Mouse (Mus musculus) embryo, embryonic 9.5 days (tissue): Measurements from ENCODE around the gene Dolk.
A peak's percentile ranks its signal among the peaks of the same experiment; 100 is the strongest.

Source experiments
- DNase-seq: peaks from one replicate; pipeline ENCODE4 v3.0.0-alpha.2; 2017; ENCODE audit errors: extremely low spot score

Gene Dolk

GRCm38 (mm10) chr2:30286192-30287026 lies at the start of gene Dolk, which contains the start of gene Nup188:
Gene Dolk (minus strand): TSS chr2:30286334.
Gene Nup188 (plus strand): TSS chr2:30286397.
- peak; percentile 97 for DNase-seq

DNA sequence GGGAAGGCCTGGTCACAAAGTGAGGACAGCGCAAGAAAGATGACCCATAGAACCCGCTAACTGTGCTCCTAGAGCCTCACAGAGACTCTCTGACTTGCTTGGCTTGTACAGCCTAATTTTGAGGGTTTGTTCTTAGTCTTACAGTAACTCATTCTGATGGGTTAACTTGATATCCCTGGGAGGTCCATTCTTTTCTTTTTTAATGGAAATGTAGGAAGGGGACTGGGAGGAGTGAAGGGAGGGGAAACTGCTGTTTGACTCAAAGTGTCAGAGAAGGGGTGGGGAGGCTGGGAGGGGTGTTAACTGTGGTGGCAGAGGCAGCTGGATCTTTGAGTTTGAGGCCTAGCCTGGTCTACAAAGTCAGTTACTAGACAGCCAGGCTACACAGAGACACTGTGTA lies 49.2 kb upstream of the Dolk start:
- no peak for DNase-seq

- DNase-seq = no peak
These were observed 42.7 kb upstream of the Dolk start for GRCm38 (mm10) chr2:30328791-30329190.

DNA sequence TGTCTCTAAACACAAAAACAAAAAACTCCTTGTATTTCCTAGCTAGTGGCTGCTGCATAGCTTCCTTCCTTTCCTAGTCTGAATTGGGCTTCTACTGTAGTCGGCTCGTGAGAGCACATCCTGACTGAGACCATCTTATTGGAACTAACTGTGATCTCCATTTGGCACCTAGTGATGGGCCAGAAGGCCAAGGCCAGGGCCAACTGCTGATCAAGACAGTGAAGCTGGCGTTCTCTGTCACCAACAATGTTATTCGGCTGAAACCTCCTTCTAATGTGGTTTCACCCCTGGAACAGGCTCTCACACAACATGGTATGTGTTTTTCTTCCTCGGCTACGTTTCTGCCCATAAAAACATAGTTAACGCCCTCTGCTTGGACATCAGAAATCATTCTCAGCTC lies 41.1 kb upstream of the Dolk start:
- DNase-seq = no peak

GRCm38 (mm10) chr2:30325296-30325695 lies 39.2 kb upstream of the Dolk start:
- no peak for DNase-seq

DNA sequence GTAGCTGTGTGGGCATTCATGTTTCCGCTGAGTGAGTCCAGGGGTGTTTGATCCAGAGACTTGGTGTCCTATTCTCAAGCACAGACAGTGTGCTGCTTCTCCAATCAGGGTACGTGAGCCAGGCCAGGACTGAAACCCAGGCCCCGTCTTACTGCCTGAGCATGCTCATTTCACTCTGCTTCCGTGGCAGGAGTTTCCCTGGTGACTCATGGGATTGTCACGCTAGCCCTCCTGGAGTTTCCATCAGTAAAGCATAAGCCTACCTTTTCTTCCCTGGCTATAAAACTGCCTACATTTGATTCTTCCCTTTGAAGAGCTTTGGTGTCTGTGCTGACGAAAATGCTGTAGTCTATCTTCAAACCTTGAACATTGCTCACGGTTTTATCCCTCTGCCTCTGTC lies 37.0 kb upstream of the Dolk start:
- no peak for DNase-seq

- DNase-seq = no peak
These were observed 33.1 kb upstream of the Dolk start for GRCm38 (mm10) chr2:30319260-30319659.

GRCm38 (mm10) chr2:30316955-30317354 lies 30.8 kb upstream of the Dolk start:
- no peak for DNase-seq

DNA sequence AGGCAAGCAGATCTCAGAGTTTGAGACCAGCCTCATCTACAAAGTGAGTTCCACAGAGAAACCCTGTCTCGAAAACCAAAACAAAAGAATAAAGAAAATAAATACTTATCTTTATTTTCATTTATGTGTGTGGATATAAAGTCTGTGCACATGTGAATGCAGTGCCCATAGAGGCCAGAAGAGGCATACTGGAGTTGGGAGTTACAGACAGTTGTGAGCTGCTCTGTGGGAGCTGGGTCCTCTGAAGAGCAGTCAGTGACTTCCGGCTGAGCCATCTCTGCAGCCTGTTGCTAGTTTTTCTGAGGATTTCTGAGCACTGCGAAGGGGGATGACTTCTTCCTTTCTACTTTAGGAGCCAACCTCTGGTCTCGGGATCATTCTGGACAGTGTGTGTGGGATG lies 30.0 kb upstream of the Dolk start:
- no peak for DNase-seq

GRCm38 (mm10) chr2:30311481-30311880 lies 25.3 kb upstream of the Dolk start:
- no peak for DNase-seq

- DNase-seq = no peak
These were observed 23.2 kb upstream of the Dolk start for GRCm38 (mm10) chr2:30309351-30309750.

DNA sequence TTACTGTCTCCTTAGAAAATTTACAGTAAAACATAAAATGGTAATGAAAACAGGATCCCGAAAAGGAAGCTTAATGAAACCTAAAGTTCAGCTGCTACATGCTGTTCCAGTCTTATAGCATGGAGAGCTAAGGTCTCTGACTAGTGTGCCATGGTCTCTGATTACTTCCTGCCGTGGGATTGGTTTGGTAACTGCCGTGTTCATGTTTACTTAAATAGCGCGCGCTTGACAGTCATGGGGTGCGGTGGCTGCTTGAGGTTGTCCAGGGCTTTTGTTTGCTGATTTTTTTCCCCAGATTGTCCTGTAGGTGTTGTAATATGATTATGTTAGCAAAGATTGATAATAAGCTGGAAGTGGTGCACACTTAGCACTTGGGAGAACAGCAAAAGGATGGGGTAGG lies 20.0 kb upstream of the Dolk start:
- DNase-seq = no peak

- no peak for DNase-seq
These were observed 13.8 kb upstream of the Dolk start for GRCm38 (mm10) chr2:30299966-30300365.

DNA sequence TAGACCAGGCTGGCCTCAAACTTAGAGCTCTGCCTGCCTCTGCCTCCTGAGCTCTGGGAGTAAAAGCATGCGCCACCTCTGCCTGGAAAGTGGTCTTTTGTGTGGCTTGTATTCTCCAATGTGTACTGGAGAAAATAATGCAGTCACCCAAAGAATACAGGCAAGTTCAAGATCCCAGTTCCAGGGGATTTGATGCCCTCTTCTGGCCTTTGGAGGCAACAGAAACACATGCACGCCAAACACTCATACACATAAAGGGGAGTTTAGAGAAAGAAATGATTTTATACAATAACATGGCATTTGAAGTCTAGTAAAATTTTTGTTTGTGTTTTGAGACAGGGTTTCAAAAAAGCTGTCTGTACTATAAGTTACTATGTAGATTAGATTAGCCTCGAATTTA lies 13.4 kb upstream of the Dolk start:
- DNase-seq = no peak

DNA sequence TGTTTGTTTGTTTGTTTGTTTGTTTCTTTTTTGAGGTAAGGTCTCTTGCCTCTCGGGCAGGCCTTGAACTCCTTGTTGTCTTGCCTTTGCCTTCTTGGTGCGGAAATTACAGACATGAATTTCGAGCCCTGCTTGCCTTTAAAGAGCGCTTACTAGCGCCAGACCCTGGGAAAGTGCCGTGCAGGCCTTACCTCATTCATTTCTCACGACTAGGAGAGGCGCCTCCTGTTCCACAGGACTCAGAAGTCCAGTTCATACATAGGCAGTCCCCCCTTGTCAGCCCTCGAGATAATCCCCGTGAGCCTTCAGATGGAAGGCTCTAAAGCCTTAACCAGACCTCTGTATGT lies 866 bp upstream of the Dolk start:
- DNase-seq = no peak

GRCm38 (mm10) chr2:30285416-30286181 lies 535 bp downstream of the Dolk start:
- no peak for DNase-seq

GRCm38 (mm10) chr2:30285004-30285403 lies 1.1 kb downstream of the Dolk start:
- DNase-seq = no peak

GRCm38 (mm10) chr2:30283193-30283592 lies 2.9 kb downstream of the Dolk start:
- DNase-seq = no peak

GRCm38 (mm10) chr2:30281651-30282050 lies 4.5 kb downstream of the Dolk start:
- no peak for DNase-seq

DNA sequence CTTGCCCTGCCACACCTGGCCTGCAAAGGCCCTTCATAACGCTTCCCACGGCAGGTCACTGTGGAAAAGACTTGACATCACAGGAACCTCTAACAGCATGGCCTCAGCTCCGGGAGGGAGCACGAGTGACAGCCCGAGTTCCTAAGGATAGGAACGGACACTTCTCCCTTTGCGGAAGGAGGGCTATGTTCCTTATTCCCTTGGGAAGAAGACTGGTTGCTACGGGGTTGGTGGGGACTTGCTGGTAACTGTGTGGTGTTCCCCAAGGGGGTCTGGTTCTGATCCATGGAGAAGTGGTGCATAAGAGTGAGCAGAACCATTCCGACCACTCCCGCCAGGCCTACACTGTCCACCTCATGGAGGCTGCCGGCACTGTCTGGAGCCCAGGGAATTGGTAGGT lies 5.4 kb downstream of the Dolk start, which contains the start of gene Gm28038:
Gene Gm28038, plus strand, starts transcription at position 301 of the 400 bp plus-strand sequence.
- DNase-seq = no peak

- peak; percentile 57 for DNase-seq
These were observed 16.0 kb downstream of the Dolk start for GRCm38 (mm10) chr2:30270134-30270533.

DNA sequence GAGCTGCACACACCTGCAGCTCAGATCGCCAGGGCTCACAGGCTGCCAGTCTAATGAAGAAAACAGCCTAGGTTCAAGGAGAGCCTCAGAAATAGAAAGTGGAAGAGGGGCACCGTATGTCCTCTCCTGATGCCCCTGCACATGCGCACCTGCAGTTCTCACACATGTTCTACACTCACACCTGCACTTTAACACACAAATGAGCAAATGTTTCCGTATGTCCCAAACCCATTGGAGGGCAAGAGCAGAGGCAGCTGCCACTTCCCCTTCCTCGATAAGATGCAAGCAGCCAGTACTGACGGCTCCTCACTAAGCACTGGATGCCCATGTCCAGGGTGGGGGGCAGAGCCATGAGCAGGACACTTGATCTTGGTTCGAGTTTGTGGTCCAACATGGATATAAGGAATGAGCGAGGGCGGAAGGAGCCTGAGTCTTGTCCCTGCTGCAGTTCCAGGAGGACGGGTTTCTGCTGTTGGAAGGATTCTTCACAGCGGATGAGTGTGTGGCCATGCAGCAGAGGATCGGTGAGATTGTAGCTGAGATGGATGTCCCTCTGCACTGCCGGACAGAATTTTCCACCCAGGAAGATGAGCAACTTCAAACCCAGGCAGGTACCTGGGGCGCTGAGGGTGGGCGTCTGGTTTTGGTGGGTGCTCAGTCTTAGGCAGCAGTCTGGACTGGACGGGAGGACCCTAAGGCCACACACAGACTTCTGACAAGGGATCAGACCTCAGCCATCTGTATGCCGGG lies 16.7 kb downstream of the Dolk start:
- DNase-seq = no peak
